In the genomic region with DNA sequence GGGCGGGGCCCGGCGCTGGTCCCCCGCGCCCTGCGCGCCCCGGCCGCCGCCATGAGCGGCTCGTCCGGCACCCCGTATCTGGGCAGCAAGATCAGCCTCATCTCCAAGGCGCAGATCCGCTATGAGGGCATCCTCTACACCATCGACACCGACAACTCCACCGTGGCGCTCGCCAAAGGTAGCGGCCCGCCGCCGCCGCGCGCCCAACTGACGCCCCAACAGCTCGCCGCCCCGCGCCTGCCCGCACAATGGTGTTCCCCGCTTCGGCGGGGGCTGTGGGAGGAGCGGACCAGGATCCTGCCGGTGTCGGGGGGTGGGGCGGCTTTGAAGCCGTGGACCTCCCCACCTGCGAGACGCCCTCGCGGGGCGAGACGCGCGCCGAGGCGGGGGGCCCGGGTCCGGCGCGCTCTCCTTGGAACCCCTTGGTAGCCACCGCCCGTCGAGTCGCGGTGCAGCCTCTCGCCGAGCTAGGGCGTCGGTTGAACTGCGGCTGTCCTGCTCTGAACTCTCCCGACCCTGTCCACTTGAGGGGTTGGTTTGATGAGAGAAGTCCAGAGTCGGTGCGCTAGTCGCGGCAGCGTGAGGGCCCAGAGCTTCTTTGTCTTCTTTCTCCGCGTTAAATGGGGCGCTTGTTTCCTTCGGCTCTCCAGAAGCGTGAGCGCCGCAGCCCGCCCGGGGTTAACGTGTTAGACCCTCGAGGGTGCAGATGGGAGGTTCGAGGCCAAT, we compare ENCODE assay signal across 8 mouse cellular contexts. TPM values are rescaled to one million over a fixed set of nuclear protein-coding genes. Genes with fewer than 3 reads are reported as not detected.
DNase-seq lines count a peak whose midpoint lies in the region; ATAC-seq and TF ChIP-seq lines count a peak whose summit lies in the region.

No protein-coding gene starts in this region.

- H3K27ac ChIP-seq in cerebellum, adult 2 months (ENCODE audit: insufficient read depth, low read length): peak overlapping the region; percentile 73
- H3K27ac ChIP-seq in kidney, postnatal 0 days: peak overlapping the region; percentile 90

- under 1% methylated on average over 83 of the region's 84 CpGs for WGBS in cerebellum, adult 2 months
- under 1% methylated on average over 79 of the region's 84 CpGs for WGBS in kidney, postnatal 0 days

- peak overlapping the region; percentile 91 for H3K4me3 ChIP-seq in cerebellum, adult 2 months (replicated peaks; ENCODE audit: insufficient read depth, low read depth, low read length)
- H3K4me3 ChIP-seq in kidney, postnatal 0 days (replicated peaks; ENCODE audit: low read depth, low read length): peak overlapping the region; percentile 62

- H3K9me3 ChIP-seq in kidney, postnatal 0 days (replicated peaks; ENCODE audit: low read length): no peaks in the 10 kb centered on the region

- H3K36me3 ChIP-seq in kidney, postnatal 0 days (ENCODE audit: insufficient read depth, low read length): peaks cover 16% of the 10 kb centered on the region; the same call in 1 of the 2 replicates

- H3K4me2 ChIP-seq in kidney, postnatal 0 days (ENCODE audit: low read length): peak overlapping the region; percentile 78

- no peak for TF ChIP-seq POLR2A in cerebellum, adult 2 months (IDR thresholded peaks at IDR 0.05; ENCODE audit: borderline replicate concordance, insufficient read depth, low read length)

- TF ChIP-seq CTCF in cerebellum, adult 2 months (IDR thresholded peaks at IDR 0.05; ENCODE audit: borderline replicate concordance, insufficient read depth, low read depth, low read length): no peak
- no peak for TF ChIP-seq CTCF in kidney, postnatal 0 days (IDR thresholded peaks at IDR 0.05; ENCODE audit: low read depth)

- H3K9ac ChIP-seq in kidney, postnatal 0 days (ENCODE audit: low read depth, low read length): peak overlapping the region; percentile 84

- H3K4me1 ChIP-seq in cerebellum, adult 2 months (ENCODE audit: control insufficient read depth, insufficient read depth, low read length): peaks cover 34% of the 10 kb centered on the region
- peaks cover 22% of the 10 kb centered on the region for H3K4me1 ChIP-seq in kidney, postnatal 0 days (replicated peaks; ENCODE audit: insufficient read depth, low read length)

- H3K27me3 ChIP-seq in cerebellum, adult 2 months (ENCODE audit: control insufficient read depth, insufficient read depth, low read length): no peaks in the 10 kb centered on the region
- peaks cover 4% of the 10 kb centered on the region; the same call in 1 of the 2 replicates for H3K27me3 ChIP-seq in kidney, postnatal 0 days (ENCODE audit: insufficient read depth, low read length)

- peak; percentile 23 for ATAC-seq in cerebellum, adult (ENCODE audit: insufficient number of reproducible peaks, low FRiP score, low TSS enrichment)
- ATAC-seq in CD4-positive, CD25-positive, alpha-beta regulatory T cell, adult 4 months: peak; percentile 11
- ATAC-seq in kidney, postnatal 0 days (replicated peaks; ENCODE audit: low FRiP score, low read depth): no peak; the same call in 1 of the 2 replicates

- DNase-seq in cerebellum, adult 9-11 months: no peak
- peak in 1 of 2 experiments; percentile 65 for DNase-seq in cerebellum, adult 2 months
- DNase-seq in gastrocnemius, postnatal 4 days (ENCODE audit: low spot score in 2 of 2): peak; percentile 46 to 61
- peak; percentile 45 for DNase-seq in kidney, postnatal 0 days (ENCODE audit: low spot score)
- DNase-seq in lung, postnatal 14 days: peak; percentile 16
- peak; percentile 63 for DNase-seq in right cerebral cortex, postnatal 4 days

RNA-seq across cellular contexts. Expression of gene Lsm14b, which starts 0.5 kb away (rescaled TPM):
- 1 to 10 TPM; 2.0 to 2.9 TPM for polyA plus RNA-seq in CD4-positive, CD25-positive, alpha-beta regulatory T cell, adult 4 months (2017; shearing (Covaris generic))
- 77.3 and 79.3 TPM in 2 replicates for polyA plus RNA-seq in cerebellum, adult 2 months (2012; rRNA removed)
- total RNA-seq in gastrocnemius, postnatal 4 days (2021): 10 to 100 TPM; 48.3 to 50.8 TPM
- 9.3 and 10.4 TPM in 2 replicates for polyA plus RNA-seq in kidney, postnatal 0 days (2015; fragmentation: Nextera tagmentation; extraction: Ambion mirVana)

RNA-seq across cellular contexts. Expression of gene Psma7, which starts 16.9 kb away (rescaled TPM):
- 100 to 1,000 TPM; 416 to 450 TPM for polyA plus RNA-seq in CD4-positive, CD25-positive, alpha-beta regulatory T cell, adult 4 months (2017; shearing (Covaris generic))
- polyA plus RNA-seq in cerebellum, adult 2 months (2012; rRNA removed): 248 and 254 TPM in 2 replicates
- 100 to 1,000 TPM; 201 TPM for total RNA-seq in gastrocnemius, postnatal 4 days (2021)
- polyA plus RNA-seq in kidney, postnatal 0 days (2015; fragmentation: Nextera tagmentation; extraction: Ambion mirVana): 641 and 676 TPM in 2 replicates

RNA-seq across cellular contexts. Expression of gene Ss18l1, which starts 17.0 kb away (rescaled TPM):
- 1 to 10 TPM; 1.8 to 2.2 TPM for polyA plus RNA-seq in CD4-positive, CD25-positive, alpha-beta regulatory T cell, adult 4 months (2017; shearing (Covaris generic))
- polyA plus RNA-seq in cerebellum, adult 2 months (2012; rRNA removed): 27.0 and 28.1 TPM in 2 replicates
- total RNA-seq in gastrocnemius, postnatal 4 days (2021): 1 to 10 TPM; 3.7 to 4.3 TPM
- 3.9 and 4.2 TPM in 2 replicates for polyA plus RNA-seq in kidney, postnatal 0 days (2015; fragmentation: Nextera tagmentation; extraction: Ambion mirVana)

RNA-seq across cellular contexts. Expression of gene Mtg2, which starts 45.1 kb away (rescaled TPM):
- polyA plus RNA-seq in CD4-positive, CD25-positive, alpha-beta regulatory T cell, adult 4 months (2017; shearing (Covaris generic)): 10 to 100 TPM; 42.6 to 52.6 TPM
- 28.5 and 28.7 TPM in 2 replicates for polyA plus RNA-seq in cerebellum, adult 2 months (2012; rRNA removed)
- total RNA-seq in gastrocnemius, postnatal 4 days (2021): 10 to 100 TPM; 13.4 to 15.0 TPM
- polyA plus RNA-seq in kidney, postnatal 0 days (2015; fragmentation: Nextera tagmentation; extraction: Ambion mirVana): 18.6 and 19.3 TPM in 2 replicates

RNA-seq across cellular contexts. Expression of gene Taf4, which starts 48.9 kb away (rescaled TPM):
- polyA plus RNA-seq in CD4-positive, CD25-positive, alpha-beta regulatory T cell, adult 4 months (2017; shearing (Covaris generic)): 1 to 10 TPM; 3.5 to 6.7 TPM
- 15.2 TPM in 2 replicates for polyA plus RNA-seq in cerebellum, adult 2 months (2012; rRNA removed)
- 10 to 100 TPM; 14.1 to 15.7 TPM for total RNA-seq in gastrocnemius, postnatal 4 days (2021)
- 3.3 and 3.5 TPM in 2 replicates for polyA plus RNA-seq in kidney, postnatal 0 days (2015; fragmentation: Nextera tagmentation; extraction: Ambion mirVana)
